Mouse (Mus musculus) olfactory bulb, adult 2 months (tissue): ENCODE measurements around the gene Chd2. TPM values are rescaled to one million over a fixed set of nuclear protein-coding genes. Genes with fewer than 3 reads are reported as not detected.

ENCODE experiments used
- H3K27ac ChIP-seq: fragments of 200-500 bp; 2 replicates; pipeline ENCODE4 v1.5.1; 2012; ENCODE audit warnings: low read depth, low read length; ENCODE audit not compliant: insufficient read depth
- H3K4me1 ChIP-seq: fragments of 200-500 bp; 2 replicates; pipeline ENCODE4 v1.6.1; 2012; ENCODE audit warnings: low read length; ENCODE audit not compliant: control insufficient read depth, insufficient read depth
- H3K4me3 ChIP-seq: fragments of 200-500 bp; 2 replicates; pipeline ENCODE4 v1.5.1; 2012; ENCODE audit warnings: mild to moderate bottlenecking, low read depth, low read length, moderate library complexity; ENCODE audit not compliant: insufficient read depth
- CTCF ChIP-seq: fragments of 200-500 bp; IDR thresholded peaks from 2 replicates; pipeline ENCODE4 v1.5.1; 2012; ENCODE audit warnings: low read depth, mild to moderate bottlenecking, low read length, moderate library complexity; ENCODE audit not compliant: insufficient read depth
- POLR2A ChIP-seq: fragments of 200-500 bp; IDR thresholded peaks from 2 replicates; pipeline ENCODE4 v1.6.1; 2012; ENCODE audit warnings: mild to moderate bottlenecking, low read depth, low read length, moderate library complexity; ENCODE audit not compliant: insufficient read depth
- WGBS: fragments of 180-500 bp; shearing (Covaris S2); methylation state at CpG from one replicate; pipeline ENCODE4 v1.1.7; 2018; 5-methylcytosine and 5-hydroxymethylcytosine counted together
- polyA plus RNA-seq: library from polyadenylated mRNA; stranded (reverse); fragments of >200 nt; gene quantifications from 2 replicates; pipeline ENCODE4 v1.2.4, GENCODE M21; 2012; ENCODE audit warnings: low replicate concordance; ENCODE audit not compliant: missing spikeins, insufficient read depth, insufficient read length

Chd2 gene
- 211 and 544 TPM in 2 replicates for polyA plus RNA-seq

- TF ChIP-seq CTCF (no peak), POLR2A (0 out of 2 replicates have a peak, but pooled peaks have one; percentile 24)
- H3K27ac ChIP-seq = peak within 1 kb of the TSS; percentile 99
- under 1% methylated on average over 15 of the region's 15 CpGs for WGBS
- peak within 1 kb of the TSS; percentile 93 for H3K4me3 ChIP-seq
- H3K4me1 ChIP-seq = no peaks in the 10 kb centered on the region; the same call in 1 of the 2 replicates
Observed at GRCm38 (mm10) chr7:73541412-73542130, at the start of gene Chd2. Gene Chd2 (minus strand): TSS chr7:73541830.

- Histone ChIP-seq H3K4me3 (no peak overlapping the region), H3K27ac (no peak overlapping the region), H3K4me1 (peaks cover 29% of the 10 kb centered on the region)
- TF ChIP-seq CTCF (no peak), POLR2A (no peak)
- 97% methylated on average over 5 of the region's 5 CpGs for WGBS
Observed at GRCm38 (mm10) chr7:73590757-73591156, 49.1 kb upstream of the Chd2 start.

GRCm38 (mm10) chr7:73589208-73589771 lies 47.7 kb upstream of the Chd2 start:
- TF ChIP-seq CTCF (no peak), POLR2A (no peak)
- H3K4me1 ChIP-seq = peaks cover 32% of the 10 kb centered on the region
- peak overlapping the region; percentile 39 for H3K27ac ChIP-seq
- WGBS = 32% methylated on average over 14 of the region's 14 CpGs
- no peak overlapping the region for H3K4me3 ChIP-seq

DNA sequence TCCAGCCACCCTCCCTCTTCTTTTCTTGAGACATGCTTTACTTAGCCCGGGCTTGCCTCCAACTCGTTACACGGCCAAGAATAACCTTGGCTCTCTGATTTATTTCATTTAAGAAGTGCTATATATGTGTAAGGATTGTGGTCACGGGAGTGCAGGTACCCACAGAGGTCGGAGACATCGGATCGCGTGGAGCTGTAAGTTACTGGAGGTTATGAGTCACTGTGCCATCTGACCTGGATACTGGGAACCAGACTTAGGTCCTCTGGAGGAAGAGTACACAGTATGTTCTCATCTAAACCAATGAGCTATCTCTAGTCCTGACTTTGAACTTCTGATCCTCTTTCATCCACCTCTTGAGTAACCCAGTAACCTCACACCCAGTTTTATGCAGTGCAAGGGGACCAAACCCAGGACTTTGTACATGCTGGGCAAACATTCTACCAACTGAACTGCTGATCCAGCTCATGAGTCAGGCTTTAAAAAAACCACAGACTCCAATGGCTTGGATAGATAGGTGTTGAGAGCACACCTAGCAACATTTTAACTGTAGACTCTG lies 46.8 kb upstream of the Chd2 start:
- Histone ChIP-seq H3K27ac (peak overlapping the region; percentile 39), H3K4me1 (peaks cover 33% of the 10 kb centered on the region), H3K4me3 (no peak overlapping the region)
- WGBS = 50% methylated on average over 8 of the region's 8 CpGs
- no peak for TF ChIP-seq POLR2A
- no peak for TF ChIP-seq CTCF

DNA sequence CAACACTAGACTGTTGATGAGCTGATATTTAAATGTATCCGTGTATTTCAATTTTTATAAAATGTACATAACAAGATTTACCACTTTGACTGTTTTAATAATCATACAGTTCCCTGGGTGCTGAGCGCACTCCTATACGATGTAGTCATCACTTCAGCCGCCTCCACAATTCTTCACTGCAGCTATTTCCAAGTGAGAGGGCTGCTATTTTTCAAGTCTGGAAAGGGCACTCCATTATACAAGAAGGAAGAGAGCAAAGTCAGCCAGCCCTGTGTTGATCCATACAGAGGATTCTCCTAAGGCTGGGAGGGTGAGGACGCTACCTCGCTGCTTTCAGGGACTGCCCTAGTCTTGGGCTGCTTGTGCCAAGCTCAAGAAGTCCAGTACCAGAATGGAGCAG lies 45.1 kb upstream of the Chd2 start:
- Histone ChIP-seq H3K4me3 (0 out of 2 replicates have a peak overlapping the region, but pooled peaks have one; percentile 9), H3K4me1 (peaks cover 35% of the 10 kb centered on the region), H3K27ac (peak overlapping the region; percentile 98)
- no peak for TF ChIP-seq CTCF
- no peak for TF ChIP-seq POLR2A
- 44% methylated on average over 6 of the region's 6 CpGs for WGBS

DNA sequence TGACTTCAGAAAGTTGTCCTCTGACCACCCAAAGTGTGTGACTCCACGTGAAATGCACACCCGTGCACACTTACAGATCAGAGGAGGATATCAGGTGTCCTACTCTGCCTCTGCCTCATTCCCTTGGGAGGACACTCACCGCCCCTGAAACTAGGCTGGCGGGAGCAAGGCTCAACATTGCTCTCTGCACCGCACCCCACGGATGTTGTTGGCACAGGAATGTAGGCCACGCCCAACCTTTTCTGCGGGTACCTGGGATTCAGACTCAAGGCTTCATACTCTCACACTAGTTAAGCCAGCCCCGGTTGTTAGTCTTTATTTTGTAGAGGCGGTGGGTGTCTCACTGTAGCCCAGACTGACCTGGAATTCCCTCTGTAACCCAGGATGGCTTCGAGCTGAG lies 44.6 kb upstream of the Chd2 start:
- TF ChIP-seq POLR2A = no peak
- TF ChIP-seq CTCF = no peak
- peak overlapping the region; percentile 12 for H3K27ac ChIP-seq

DNA sequence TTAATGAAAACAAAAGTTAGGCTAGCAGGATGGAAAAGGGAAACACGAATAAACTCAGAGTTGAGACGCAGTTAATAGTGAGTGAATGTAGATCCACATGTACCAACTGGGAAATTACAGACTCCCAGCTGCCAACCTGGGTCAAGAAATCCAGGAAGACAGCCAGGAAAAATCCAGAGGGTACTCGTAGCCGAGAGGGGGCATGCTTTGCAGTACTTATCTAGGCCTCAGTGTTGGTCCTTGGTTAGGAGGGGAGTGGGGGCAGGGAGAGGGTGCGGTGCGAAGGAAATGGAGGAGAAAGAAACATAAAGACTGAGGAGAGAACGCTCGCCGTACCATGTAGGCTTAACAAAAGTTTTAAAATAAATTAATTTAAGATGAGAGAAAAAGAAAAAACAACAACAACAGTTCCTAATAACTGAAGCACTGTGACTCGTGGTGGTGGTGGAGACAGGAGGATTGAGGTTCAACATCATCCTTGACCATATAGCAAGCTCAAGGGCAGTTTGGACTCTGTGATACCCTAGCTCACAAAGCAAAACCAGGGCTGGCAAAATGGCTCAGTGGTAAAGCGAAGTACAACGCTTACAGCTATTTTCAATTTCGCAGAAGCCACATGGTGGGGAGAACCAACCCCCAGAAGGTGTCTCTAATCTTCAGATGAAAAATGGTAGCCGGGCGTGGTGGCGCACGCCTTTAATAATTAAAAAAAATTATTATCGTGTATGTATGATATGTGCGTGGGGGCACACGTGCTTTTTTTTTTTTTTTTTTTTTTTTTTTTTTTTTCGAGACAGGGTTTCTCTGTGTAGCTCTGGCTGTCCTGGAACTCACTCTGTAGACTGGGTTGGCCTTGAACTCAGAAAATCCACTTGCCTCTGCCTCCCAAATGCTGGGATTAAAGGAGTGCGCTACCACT lies 43.7 kb upstream of the Chd2 start:
- Histone ChIP-seq H3K4me1 (peaks cover 35% of the 10 kb centered on the region), H3K4me3 (no peak overlapping the region), H3K27ac (peak overlapping the region; percentile 64)
- no peak for TF ChIP-seq POLR2A
- no peak for TF ChIP-seq CTCF
- WGBS = 74% methylated on average over 22 of the region's 22 CpGs

More for the DNA sequence above, 44.6 kb upstream of the Chd2 start:
- Histone ChIP-seq H3K4me3 (no peak overlapping the region), H3K4me1 (peaks cover 35% of the 10 kb centered on the region)
- WGBS = 86% methylated on average over 11 of the region's 11 CpGs

GRCm38 (mm10) chr7:73584009-73584995 lies 42.7 kb upstream of the Chd2 start:
- Histone ChIP-seq H3K4me1 (peaks cover 32% of the 10 kb centered on the region), H3K27ac (peak overlapping the region; percentile 84), H3K4me3 (no peak overlapping the region)
- WGBS = 21% methylated on average over 13 of the region's 13 CpGs
- TF ChIP-seq POLR2A (no peak), CTCF (no peak)
